Mouse (Mus musculus) midbrain, embryonic 12.5 days (tissue): ENCODE results near the gene Gpt2. TPM values are rescaled to one million over a fixed set of nuclear protein-coding genes. Genes with fewer than 3 reads are reported as not detected.
A peak's percentile ranks its signal among the peaks of the same experiment; 100 is the strongest.

Experiments used
- ATAC-seq: fragments of 200-750 bp; cut with Nextera tagmentation; 2 replicates; pipeline ENCODE4 v1.8.0; 2017; ENCODE audit warnings: low read depth, moderate TSS enrichment, moderate library complexity; ENCODE audit not compliant: low FRiP score
- H3K27ac ChIP-seq: fragments of 300-500 bp; sonication (generic); replicated peaks from 2 replicates; pipeline ENCODE4 v1.5.1; 2016; ENCODE audit warnings: mild to moderate bottlenecking
- H3K27me3 ChIP-seq: fragments of 300-500 bp; sonication (generic); 2 replicates; pipeline ENCODE4 v1.6.1; 2016; ENCODE audit warnings: mild to moderate bottlenecking
- H3K36me3 ChIP-seq: fragments of 300-500 bp; sonication (generic); 2 replicates; pipeline ENCODE4 v1.6.1; 2016
- H3K4me1 ChIP-seq: fragments of 300-500 bp; sonication (generic); 2 replicates; pipeline ENCODE4 v1.6.1; 2016
- H3K4me2 ChIP-seq: fragments of 300-500 bp; sonication (generic); replicated peaks from 2 replicates; pipeline ENCODE4 v1.6.1; 2016; ENCODE audit warnings: mild to moderate bottlenecking, moderate library complexity
- H3K4me3 ChIP-seq: fragments of 300-500 bp; sonication (generic); 2 replicates; pipeline ENCODE4 v1.5.1; 2016; ENCODE audit warnings: mild to moderate bottlenecking
- H3K9ac ChIP-seq: fragments of 300-500 bp; sonication (generic); replicated peaks from 2 replicates; pipeline ENCODE4 v1.6.1; 2016; ENCODE audit warnings: mild to moderate bottlenecking, moderate library complexity
- H3K9me3 ChIP-seq: fragments of 300-500 bp; sonication (generic); 2 replicates; pipeline ENCODE4 v1.6.1; 2016; ENCODE audit warnings: mild to moderate bottlenecking
- WGBS: fragments of 180-500 bp; shearing (Covaris S2); methylation state at CpG from one replicate; pipeline ENCODE4 v1.1.7; 2016; 5-methylcytosine and 5-hydroxymethylcytosine counted together
- polyA plus RNA-seq: library from polyadenylated mRNA; unstranded; fragments of >200 nt; fragmentation: Nextera tagmentation; extraction: Ambion mirVana; gene quantifications from 2 replicates; pipeline ENCODE4 v1.2.1, GENCODE M21; 2016

Gene Gpt2
- polyA plus RNA-seq, 1 experiment from 2014 or later = 32.4 TPM

GRCm38 (mm10) chr8:85488631-85489030 is 3.7 kb upstream of the Gpt2 start:
- Histone ChIP-seq H3K27ac (no peak overlapping the region), H3K4me1 (peaks cover 10% of the 10 kb centered on the region), H3K36me3 (no peaks in the 10 kb centered on the region), H3K9ac (no peak overlapping the region), H3K27me3 (peaks cover 4% of the 10 kb centered on the region; the same call in 1 of the 2 replicates), H3K4me3 (no peak overlapping the region), H3K4me2 (no peak overlapping the region), H3K9me3 (no peaks in the 10 kb centered on the region)
- no peak for ATAC-seq

- no peak overlapping the region for H3K9ac ChIP-seq
- no peak for ATAC-seq
- no peak overlapping the region for H3K4me3 ChIP-seq
- no peaks in the 10 kb centered on the region for H3K9me3 ChIP-seq
- 95% methylated on average over 8 of the region's 8 CpGs for WGBS
- no peaks in the 10 kb centered on the region for H3K36me3 ChIP-seq
- peaks cover 7% of the 10 kb centered on the region; the same call in 1 of the 2 replicates for H3K27me3 ChIP-seq
- H3K27ac ChIP-seq = no peak overlapping the region
- H3K4me1 ChIP-seq = peaks cover 14% of the 10 kb centered on the region
- no peak overlapping the region for H3K4me2 ChIP-seq
These were observed 2.8 kb upstream of the Gpt2 start for GRCm38 (mm10) chr8:85489546-85489945.

DNA sequence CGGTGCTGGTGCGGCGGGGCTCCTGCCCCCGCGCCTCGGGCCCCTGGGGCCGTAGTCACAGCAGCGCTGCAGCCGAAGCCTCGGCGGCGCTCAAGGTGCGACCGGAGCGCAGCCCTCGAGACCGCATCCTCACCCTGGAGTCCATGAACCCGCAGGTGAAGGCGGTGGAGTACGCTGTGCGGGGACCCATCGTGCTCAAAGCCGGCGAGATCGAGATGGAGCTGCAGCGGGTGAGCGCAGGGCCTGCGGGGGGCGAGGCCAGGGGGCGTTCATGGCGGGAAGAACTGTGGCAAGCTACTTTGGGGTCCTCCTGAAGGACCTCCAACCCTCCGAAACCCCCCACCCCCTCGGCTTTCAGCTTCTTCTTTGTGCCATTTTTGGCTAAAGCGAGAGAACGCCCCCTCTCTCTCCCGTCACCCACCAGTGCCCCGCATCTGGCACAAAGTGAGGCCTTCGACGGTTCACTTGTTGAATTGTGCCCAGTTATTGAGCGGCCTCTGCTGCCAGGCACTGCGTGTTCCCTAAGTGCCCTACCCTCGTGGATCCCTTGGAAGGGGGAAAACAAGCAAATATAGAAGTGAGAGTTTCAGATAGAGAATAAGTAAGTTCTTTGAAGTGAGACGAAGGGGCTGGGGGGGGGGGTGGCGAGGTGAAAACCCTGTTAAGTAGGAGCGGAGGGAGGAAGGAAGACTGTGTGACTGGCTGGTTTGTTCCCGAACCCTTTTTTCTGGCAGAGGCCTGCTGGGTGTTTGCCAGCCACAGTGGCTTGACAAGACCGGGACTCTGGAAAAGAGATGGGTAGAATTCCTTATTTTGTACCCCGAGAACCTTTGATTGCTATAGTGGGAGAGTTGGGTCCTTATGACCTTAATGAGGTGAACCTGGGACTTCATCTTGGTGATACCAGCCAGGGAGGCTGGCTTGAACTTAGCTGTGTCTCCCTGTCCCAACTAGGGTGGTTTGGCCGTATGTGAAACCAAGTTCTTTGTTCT is 860 bp downstream of the Gpt2 start:
- Histone ChIP-seq H3K9me3 (no peaks in the 10 kb centered on the region), H3K36me3 (no peaks in the 10 kb centered on the region), H3K9ac (peak overlapping the region; percentile 84), H3K27ac (peak overlapping the region; percentile 58; the same call in 1 of the 2 replicates), H3K4me2 (peak overlapping the region; percentile 98), H3K4me3 (peak overlapping the region; percentile 83), H3K27me3 (peaks cover 7% of the 10 kb centered on the region; the same call in 1 of the 2 replicates), H3K4me1 (peaks cover 17% of the 10 kb centered on the region)
- 7% methylated on average over 46 of the region's 49 CpGs for WGBS
- ATAC-seq = no peak; the same call in 1 of the 2 replicates

DNA sequence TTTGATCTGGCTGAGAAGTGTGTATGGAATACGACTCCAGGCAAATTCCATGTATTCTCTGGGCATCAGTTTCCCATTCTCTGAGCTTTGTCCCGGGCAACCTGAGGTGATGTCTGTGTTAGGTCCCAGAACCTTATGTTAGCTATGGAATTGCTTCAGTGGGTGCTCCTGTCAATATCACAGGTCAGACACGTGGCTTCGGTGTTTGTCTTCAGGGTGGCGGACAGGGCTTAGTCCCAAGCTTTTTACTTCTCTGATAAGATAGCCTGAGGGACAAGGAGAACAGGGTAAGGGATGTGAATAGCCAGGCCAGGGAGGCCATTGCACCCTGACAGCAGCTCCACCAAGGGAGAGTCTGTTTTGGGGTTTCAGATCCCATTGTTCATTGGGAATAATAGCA is 3.7 kb downstream of the Gpt2 start:
- no peaks in the 10 kb centered on the region for H3K9me3 ChIP-seq
- H3K4me3 ChIP-seq = no peak overlapping the region
- H3K27me3 ChIP-seq = peaks cover 7% of the 10 kb centered on the region; the same call in 1 of the 2 replicates
- 85% methylated on average over 5 of the region's 5 CpGs for WGBS
- no peak for ATAC-seq
- peaks cover 31% of the 10 kb centered on the region for H3K4me1 ChIP-seq
- H3K9ac ChIP-seq = no peak overlapping the region
- H3K4me2 ChIP-seq = no peak overlapping the region
- no peak overlapping the region for H3K27ac ChIP-seq
- no peaks in the 10 kb centered on the region for H3K36me3 ChIP-seq

DNA sequence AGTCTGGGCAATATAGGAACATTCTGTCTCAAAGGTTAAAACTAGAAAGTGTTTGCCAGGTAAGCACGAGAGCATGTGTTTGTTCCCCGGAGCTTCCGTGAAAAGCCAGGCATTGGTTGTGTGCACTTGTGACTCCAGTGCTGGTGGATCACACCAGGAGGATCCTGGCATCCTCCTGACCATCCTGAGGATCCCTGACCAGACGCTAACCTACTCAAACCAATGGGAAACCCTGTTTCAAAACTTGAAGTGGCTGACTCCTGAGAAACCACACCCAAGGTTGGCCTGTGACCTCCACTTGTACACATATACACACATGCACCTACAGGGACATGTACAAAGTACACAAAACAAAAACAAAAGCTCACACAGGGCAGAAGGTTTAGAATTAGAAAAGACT is 4.4 kb downstream of the Gpt2 start:
- no peak overlapping the region for H3K4me2 ChIP-seq
- H3K9ac ChIP-seq = no peak overlapping the region
- 90% methylated on average over 4 of the region's 4 CpGs for WGBS
- H3K36me3 ChIP-seq = no peaks in the 10 kb centered on the region
- peaks cover 34% of the 10 kb centered on the region for H3K4me1 ChIP-seq
- no peak overlapping the region for H3K4me3 ChIP-seq
- peaks cover 7% of the 10 kb centered on the region; the same call in 1 of the 2 replicates for H3K27me3 ChIP-seq
- H3K9me3 ChIP-seq = no peaks in the 10 kb centered on the region
- no peak overlapping the region for H3K27ac ChIP-seq
- no peak for ATAC-seq

DNA sequence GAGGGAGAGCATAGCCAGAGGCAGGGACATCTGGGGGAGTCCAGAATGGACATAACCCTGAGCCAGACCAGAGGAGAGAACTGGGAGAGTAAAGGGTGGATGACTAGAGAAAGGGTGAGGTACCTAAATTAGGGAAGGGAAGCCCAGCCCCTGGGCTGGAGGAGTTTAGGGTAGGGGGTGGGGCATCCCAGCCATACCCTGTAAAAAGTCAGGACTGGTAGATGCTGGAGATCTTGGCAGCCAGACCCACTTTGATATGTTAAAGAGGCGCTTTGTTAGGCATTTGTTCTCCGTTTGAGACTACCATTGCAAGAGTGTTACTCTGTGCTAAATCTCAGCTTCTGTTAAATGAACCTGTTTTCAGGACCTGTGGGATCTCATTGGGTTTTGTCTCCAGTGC is 6.2 kb downstream of the Gpt2 start:
- 15% methylated on average over 2 of the region's 2 CpGs for WGBS
- no peak overlapping the region for H3K27ac ChIP-seq

DNA sequence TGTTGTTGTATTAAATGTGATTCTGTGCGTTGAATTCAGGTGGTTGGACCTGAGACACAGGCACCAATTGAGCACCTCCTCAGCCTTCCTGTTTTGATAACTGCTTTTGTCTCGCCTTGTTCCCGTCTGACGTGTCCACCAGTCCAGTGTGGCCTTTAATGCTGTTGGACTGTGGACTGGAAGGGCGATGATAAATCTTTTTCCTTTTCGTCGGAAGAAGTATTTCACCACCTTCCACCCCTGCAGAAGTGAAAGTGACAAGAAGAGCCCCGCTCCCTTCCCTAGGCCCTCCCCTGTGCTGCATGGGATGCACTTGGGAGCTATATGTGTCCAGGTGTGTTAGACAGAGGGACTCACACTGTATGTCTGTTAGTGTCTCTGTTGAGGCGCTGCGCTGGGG is 8.1 kb downstream of the Gpt2 start:
- H3K27me3 ChIP-seq = no peaks in the 10 kb centered on the region
- no peak overlapping the region for H3K9ac ChIP-seq
- H3K27ac ChIP-seq = no peak overlapping the region
- H3K36me3 ChIP-seq = peaks cover 3% of the 10 kb centered on the region
- no peak for ATAC-seq
- H3K4me1 ChIP-seq = peaks cover 20% of the 10 kb centered on the region
- H3K4me3 ChIP-seq = no peak overlapping the region
- 92% methylated on average over 10 of the region's 10 CpGs for WGBS
- no peaks in the 10 kb centered on the region for H3K9me3 ChIP-seq
- no peak overlapping the region for H3K4me2 ChIP-seq

More for the DNA sequence above, 6.2 kb downstream of the Gpt2 start:
- Histone ChIP-seq H3K4me1 (peaks cover 25% of the 10 kb centered on the region), H3K4me2 (no peak overlapping the region), H3K4me3 (no peak overlapping the region), H3K9me3 (no peaks in the 10 kb centered on the region), H3K36me3 (no peaks in the 10 kb centered on the region), H3K9ac (no peak overlapping the region), H3K27me3 (peaks cover 3% of the 10 kb centered on the region; the same call in 1 of the 2 replicates)
- no peak for ATAC-seq

DNA sequence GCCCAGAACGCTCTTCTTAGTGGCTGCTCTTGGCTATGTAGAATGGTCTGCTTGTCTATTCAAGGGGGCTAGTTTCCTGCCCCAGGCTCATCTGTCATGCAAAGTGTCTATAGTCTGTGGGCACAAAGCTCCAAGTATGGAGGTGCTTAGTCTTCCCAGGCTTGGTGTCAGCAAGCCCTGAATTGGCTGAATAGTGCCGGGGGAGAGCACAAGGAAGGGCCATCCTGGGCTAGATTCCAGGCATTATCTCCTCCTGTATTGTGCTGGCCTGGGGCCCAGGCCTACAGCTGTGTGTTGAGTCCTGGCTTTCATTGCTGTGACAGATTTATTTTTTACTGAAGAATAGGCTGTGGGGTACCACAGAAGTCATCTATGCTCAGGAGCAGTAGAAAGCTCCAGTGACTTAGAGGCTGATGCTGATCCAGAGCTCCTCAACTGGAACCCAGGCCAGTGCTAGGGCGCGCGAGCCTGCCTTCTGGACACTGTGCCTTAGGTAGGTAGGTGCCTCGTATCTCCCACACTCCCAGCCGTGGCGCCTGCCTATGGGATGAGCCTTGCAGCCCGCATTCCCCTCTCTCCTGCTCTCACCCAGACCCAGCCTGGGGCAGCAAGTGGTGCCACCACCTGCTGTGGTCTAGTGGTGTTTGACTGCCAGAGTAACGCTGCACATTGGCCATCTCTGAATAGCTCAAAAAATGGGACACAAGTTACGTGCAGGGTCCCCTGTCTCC is 8.7 kb downstream of the Gpt2 start:
- Histone ChIP-seq H3K4me1 (peaks cover 19% of the 10 kb centered on the region), H3K9ac (0 out of 2 replicates have a peak overlapping the region, but pooled peaks have one; percentile 6), H3K9me3 (no peaks in the 10 kb centered on the region), H3K36me3 (peaks cover 9% of the 10 kb centered on the region), H3K27ac (no peak overlapping the region), H3K4me3 (no peak overlapping the region), H3K27me3 (no peaks in the 10 kb centered on the region), H3K4me2 (no peak overlapping the region)
- 85% methylated on average over 11 of the region's 11 CpGs for WGBS
- ATAC-seq = no peak

DNA sequence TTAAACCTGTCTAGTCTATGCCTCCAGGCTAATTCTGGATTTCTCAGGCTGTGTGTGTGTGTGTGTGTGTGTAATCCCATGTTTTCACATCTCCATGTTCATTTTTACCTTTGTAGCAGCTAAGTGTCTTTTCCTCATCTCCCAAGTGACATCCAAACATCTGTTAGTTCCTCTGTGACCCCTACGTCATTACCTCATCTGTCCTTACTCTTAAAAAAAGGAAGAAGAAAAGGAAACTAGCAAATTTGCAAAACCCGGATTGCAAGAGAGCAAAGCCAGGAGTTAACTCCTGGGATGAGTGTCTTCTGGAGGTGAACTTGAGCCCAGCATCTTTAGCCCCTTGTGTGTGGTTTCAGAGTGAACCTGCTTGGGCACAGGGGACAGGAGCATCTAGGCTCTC is 10.0 kb downstream of the Gpt2 start:
- ATAC-seq = no peak
- Histone ChIP-seq H3K4me2 (no peak overlapping the region), H3K4me3 (no peak overlapping the region), H3K9ac (no peak overlapping the region), H3K36me3 (peaks cover 9% of the 10 kb centered on the region), H3K27me3 (no peaks in the 10 kb centered on the region), H3K4me1 (peaks cover 17% of the 10 kb centered on the region), H3K27ac (no peak overlapping the region), H3K9me3 (no peaks in the 10 kb centered on the region)
- 85% methylated on average over 2 of the region's 2 CpGs for WGBS

DNA sequence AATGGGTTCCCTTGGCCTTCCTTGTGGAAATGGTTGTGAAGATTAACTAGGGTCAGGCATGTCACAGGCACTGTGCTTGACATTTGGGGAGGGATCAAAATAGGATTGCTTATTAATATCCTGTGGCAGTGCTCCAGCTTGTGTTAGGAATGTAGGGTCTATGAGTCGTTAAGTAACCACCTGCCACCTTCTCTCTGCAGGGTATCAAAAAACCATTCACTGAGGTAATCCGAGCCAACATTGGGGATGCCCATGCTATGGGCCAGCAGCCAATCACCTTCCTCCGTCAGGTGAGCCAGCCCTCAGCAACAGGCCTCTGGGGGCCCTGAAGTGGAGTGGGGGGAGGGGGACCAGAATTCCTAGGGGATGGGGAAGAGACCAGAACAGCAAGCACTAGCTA is 10.7 kb downstream of the Gpt2 start:
- no peaks in the 10 kb centered on the region for H3K9me3 ChIP-seq
- WGBS = 71% methylated on average over 3 of the region's 3 CpGs
- H3K4me2 ChIP-seq = no peak overlapping the region
- no peak overlapping the region for H3K27ac ChIP-seq
- H3K4me3 ChIP-seq = no peak overlapping the region
- peaks cover 16% of the 10 kb centered on the region for H3K36me3 ChIP-seq
- H3K27me3 ChIP-seq = no peaks in the 10 kb centered on the region
- ATAC-seq = no peak
- H3K4me1 ChIP-seq = peaks cover 17% of the 10 kb centered on the region
- no peak overlapping the region for H3K9ac ChIP-seq

DNA sequence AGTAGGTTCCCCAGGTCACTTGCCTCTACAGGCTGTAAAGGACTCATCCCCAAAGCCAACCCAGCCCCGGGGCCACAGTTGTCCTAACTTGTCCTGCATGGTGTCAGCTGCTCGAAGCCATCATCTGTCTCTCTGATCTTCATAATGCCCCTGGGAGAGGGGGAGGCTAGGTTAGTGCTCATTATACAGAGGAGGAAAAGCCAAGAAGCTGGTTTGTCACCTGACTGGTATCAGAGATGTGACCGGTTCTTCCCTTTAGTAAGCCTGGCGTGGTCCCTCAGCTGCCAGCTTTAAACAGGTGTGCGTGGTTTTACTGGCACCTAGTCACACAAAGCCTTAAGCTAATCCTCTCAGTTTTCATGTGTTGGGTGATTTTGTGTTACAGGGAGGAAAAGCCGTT is 12.3 kb downstream of the Gpt2 start:
- WGBS = 83% methylated on average over 6 of the region's 6 CpGs
- H3K27me3 ChIP-seq = no peaks in the 10 kb centered on the region
- peaks cover 28% of the 10 kb centered on the region for H3K36me3 ChIP-seq

DNA sequence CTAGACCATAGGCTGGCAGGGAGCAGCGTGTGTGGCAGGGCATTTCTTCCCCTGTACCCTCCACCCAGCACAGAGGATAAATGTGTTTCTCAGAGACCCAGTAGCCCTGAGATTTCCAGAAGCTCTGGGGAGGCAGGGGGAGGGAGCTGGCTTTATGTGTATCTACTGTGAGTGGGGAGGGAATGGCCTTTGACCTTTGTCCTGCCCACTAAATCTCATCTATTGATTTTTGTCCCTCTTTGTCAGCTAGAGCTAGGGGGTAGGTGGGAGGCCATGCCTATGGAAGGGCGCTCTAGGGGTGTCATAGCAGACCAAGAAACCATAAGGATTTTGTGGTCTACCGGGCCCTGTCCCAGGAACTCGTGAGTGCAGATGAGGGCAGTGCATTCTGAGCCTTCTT is 14.2 kb downstream of the Gpt2 start:
- Histone ChIP-seq H3K36me3 (peaks cover 41% of the 10 kb centered on the region), H3K4me3 (no peak overlapping the region), H3K4me2 (no peak overlapping the region), H3K9me3 (no peaks in the 10 kb centered on the region), H3K9ac (no peak overlapping the region), H3K27me3 (no peaks in the 10 kb centered on the region), H3K27ac (no peak overlapping the region), H3K4me1 (no peaks in the 10 kb centered on the region)
- WGBS = 66% methylated on average over 4 of the region's 4 CpGs
- ATAC-seq = no peak

More for the DNA sequence above, 12.3 kb downstream of the Gpt2 start:
- no peak for ATAC-seq
- Histone ChIP-seq H3K9ac (no peak overlapping the region), H3K9me3 (no peaks in the 10 kb centered on the region), H3K4me1 (0 out of 2 replicates have a peak, but pooled peaks cover 9% of the 10 kb centered on the region), H3K4me2 (no peak overlapping the region), H3K4me3 (no peak overlapping the region), H3K27ac (no peak overlapping the region)
